Mouse (Mus musculus) MEL (cell line): ENCODE results near the gene Ccnd1. TPM values are rescaled to one million over a fixed set of nuclear protein-coding genes. Genes with fewer than 3 reads are reported as not detected.

Experiments
- DNase-seq: peaks from one replicate; pipeline ENCODE4 v3.0.0; 2011; ENCODE audit warnings: low read depth, low spot score
- H3K27ac ChIP-seq: 2 replicates; pipeline ENCODE4 v1.5.1; 2012; ENCODE audit warnings: low read depth, mild to moderate bottlenecking, control low read depth, low read length, moderate library complexity; ENCODE audit not compliant: control insufficient read depth
- H3K27me3 ChIP-seq, 2 experiments: fragments of 150-350 bp in 1 of 2; sonication (generic) in 1 of 2; 2 replicates each; pipeline ENCODE4 v1.6.1; 2012; ENCODE audit warnings: low read length in 2 of 2, mild to moderate bottlenecking in 2 of 2, improper control_type of control experiment in 1 of 2, moderate library complexity in 1 of 2; ENCODE audit not compliant: insufficient read depth in 2 of 2, control insufficient read depth in 1 of 2
- H3K36me3 ChIP-seq, 2 experiments: 2 replicates each; pipeline ENCODE4 v1.6.1; 2012 to 2014; ENCODE audit warnings: low read length in 2 of 2, improper control_type of control experiment in 1 of 2, inconsistent platforms in 1 of 2, mild to moderate bottlenecking in 1 of 2; ENCODE audit not compliant: insufficient read depth in 2 of 2, control insufficient read depth in 1 of 2
- H3K4me1 ChIP-seq, 2 experiments: fragments of 150-350 bp in 1 of 2; sonication (generic) in 1 of 2; 2 replicates each; pipeline ENCODE4 v1.6.1; 2012; ENCODE audit warnings: low read length in 2 of 2, improper control_type of control experiment in 1 of 2, mild to moderate bottlenecking in 1 of 2; ENCODE audit not compliant: insufficient read depth in 2 of 2, control insufficient read depth in 1 of 2
- H3K4me3 ChIP-seq, 2 experiments: fragments of 150-350 bp in 1 of 2; sonication (generic) in 1 of 2; 2 replicates each; pipeline ENCODE4 v1.5.1; 2012; ENCODE audit warnings: low read depth in 2 of 2, low read length in 2 of 2, mild to moderate bottlenecking in 2 of 2, moderate library complexity in 2 of 2, control low read depth in 1 of 2, improper control_type of control experiment in 1 of 2; ENCODE audit not compliant: control insufficient read depth in 1 of 2, insufficient read depth in 1 of 2
- H3K79me2 ChIP-seq: 2 replicates; pipeline ENCODE4 v1.6.1; 2012; ENCODE audit warnings: mild to moderate bottlenecking, low read length, moderate library complexity; ENCODE audit not compliant: control insufficient read depth, poor library complexity, insufficient read depth
- H3K9ac ChIP-seq: 2 replicates; pipeline ENCODE4 v1.6.1; 2012; ENCODE audit warnings: low read depth, mild to moderate bottlenecking, control low read depth, low read length, moderate library complexity; ENCODE audit not compliant: control insufficient read depth, poor library complexity, severe bottlenecking
- H3K9me3 ChIP-seq: fragments of 150-350 bp; sonication (generic); replicated peaks from 2 replicates; pipeline ENCODE4 v1.6.1; 2012; ENCODE audit warnings: mild to moderate bottlenecking, low read length, improper control_type of control experiment, moderate library complexity; ENCODE audit not compliant: insufficient read depth
- BHLHE40 ChIP-seq: IDR thresholded peaks from 2 replicates; pipeline ENCODE4 v1.6.1; 2012; ENCODE audit warnings: low read depth, mild to moderate bottlenecking, inconsistent platforms, low read length, improper control_type of control experiment, borderline replicate concordance
- CHD1 ChIP-seq: IDR thresholded peaks from 2 replicates; pipeline ENCODE4 v1.6.1; 2012; ENCODE audit warnings: low read depth, mild to moderate bottlenecking, inconsistent platforms, low read length, improper control_type of control experiment
- CHD2 ChIP-seq: IDR thresholded peaks from 2 replicates; pipeline ENCODE4 v1.6.1; 2011; ENCODE audit warnings: low read length, improper control_type of control experiment
- CTCF ChIP-seq, 3 experiments: IDR thresholded peaks in 2 of 3; conservative IDR thresholded peaks in 1 of 3; 2 replicates each; pipeline ENCODE4 v1.5.1; 2011 to 2012; ENCODE audit warnings: low read length in 3 of 3, low read depth in 2 of 3, mild to moderate bottlenecking in 2 of 3, improper control_type of control experiment in 1 of 3, inconsistent platforms in 1 of 3, mixed read lengths in 1 of 3, moderate library complexity in 1 of 3; ENCODE audit not compliant: control insufficient read depth in 1 of 3, insufficient read depth in 1 of 3, poor library complexity in 1 of 3, severe bottlenecking in 1 of 3
- ELF1 ChIP-seq: IDR thresholded peaks from 2 replicates; pipeline ENCODE4 v1.6.1; 2014; ENCODE audit warnings: low read depth, mild to moderate bottlenecking, inconsistent platforms, low read length, improper control_type of control experiment, moderate library complexity
- EP300 ChIP-seq, 2 experiments: IDR thresholded peaks; 2 replicates each; pipeline ENCODE4 v1.6.1; 2011; ENCODE audit warnings: improper control_type of control experiment in 2 of 2, low read length in 2 of 2, low read depth in 1 of 2, mild to moderate bottlenecking in 1 of 2
- GATA1 ChIP-seq: IDR thresholded peaks from 2 replicates; pipeline ENCODE4 v1.6.1; 2011; ENCODE audit warnings: low read depth, low read length, improper control_type of control experiment
- HCFC1 ChIP-seq: IDR thresholded peaks from 2 replicates; pipeline ENCODE4 v1.6.1; 2012; ENCODE audit warnings: low read depth, mild to moderate bottlenecking, inconsistent platforms, low read length, improper control_type of control experiment, moderate library complexity
- JUND ChIP-seq: IDR thresholded peaks from 2 replicates; pipeline ENCODE4 v1.6.1; 2011; ENCODE audit warnings: low read depth, mild to moderate bottlenecking, improper control_type of control experiment, low read length
- MAFK ChIP-seq: IDR thresholded peaks from 2 replicates; pipeline ENCODE4 v1.6.1; 2011; ENCODE audit warnings: low read depth, mild to moderate bottlenecking, low read length, improper control_type of control experiment, borderline replicate concordance
- MAX ChIP-seq: IDR thresholded peaks from 2 replicates; pipeline ENCODE4 v1.6.1; 2011; ENCODE audit warnings: low read length, improper control_type of control experiment
- MAZ ChIP-seq: IDR thresholded peaks from 2 replicates; pipeline ENCODE4 v1.6.1; 2012; ENCODE audit warnings: low read depth, mild to moderate bottlenecking, inconsistent platforms, low read length, improper control_type of control experiment
- MEF2A ChIP-seq: IDR thresholded peaks from 2 replicates; pipeline ENCODE4 v1.6.1; 2014; ENCODE audit warnings: low read depth, mild to moderate bottlenecking, inconsistent platforms, low read length, improper control_type of control experiment; ENCODE audit not compliant: poor library complexity, insufficient replicate concordance, severe bottlenecking; ENCODE audit errors: extremely low read depth
- MXI1 ChIP-seq: IDR thresholded peaks from 2 replicates; pipeline ENCODE4 v1.6.1; 2011; ENCODE audit warnings: mild to moderate bottlenecking, low read depth, low read length, improper control_type of control experiment
- MYB ChIP-seq: IDR thresholded peaks from 2 replicates; pipeline ENCODE4 v1.6.1; 2011; ENCODE audit warnings: mild to moderate bottlenecking, low read depth, low read length, improper control_type of control experiment
- MYC ChIP-seq: IDR thresholded peaks from 2 replicates; pipeline ENCODE4 v1.6.1; 2011; ENCODE audit warnings: low read depth, mild to moderate bottlenecking, low read length, improper control_type of control experiment, moderate library complexity
- NRF1 ChIP-seq: IDR thresholded peaks from 2 replicates; pipeline ENCODE4 v1.6.1; 2014; ENCODE audit warnings: low read depth, mild to moderate bottlenecking, inconsistent platforms, low read length, improper control_type of control experiment, moderate library complexity; ENCODE audit not compliant: poor library complexity, insufficient read depth, severe bottlenecking
- POLR2A ChIP-seq, 2 experiments: IDR thresholded peaks; 2 replicates each; pipeline ENCODE4 v1.6.1; 2011 to 2012; ENCODE audit warnings: low read length in 2 of 2, mild to moderate bottlenecking in 2 of 2, control low read depth in 1 of 2, improper control_type of control experiment in 1 of 2, low read depth in 1 of 2, moderate library complexity in 1 of 2; ENCODE audit not compliant: control insufficient read depth in 1 of 2, insufficient read depth in 1 of 2, poor library complexity in 1 of 2
- POLR2AphosphoS5 ChIP-seq: IDR thresholded peaks from 2 replicates; pipeline ENCODE4 v1.6.1; 2012; ENCODE audit warnings: low read depth, borderline replicate concordance, mild to moderate bottlenecking, inconsistent platforms, low read length, moderate library complexity, mixed read lengths
- RAD21 ChIP-seq: IDR thresholded peaks from 2 replicates; pipeline ENCODE4 v1.6.1; 2011; ENCODE audit warnings: mild to moderate bottlenecking, low read depth, low read length, improper control_type of control experiment
- TAL1 ChIP-seq: IDR thresholded peaks from 2 replicates; pipeline ENCODE4 v1.6.1; 2012; ENCODE audit warnings: mild to moderate bottlenecking, inconsistent platforms, low read length, moderate library complexity, mixed read lengths
- TBP ChIP-seq: IDR thresholded peaks from 2 replicates; pipeline ENCODE4 v1.8.0; 2011; ENCODE audit warnings: low read depth, low read length, improper control_type of control experiment
- TCF12 ChIP-seq: IDR thresholded peaks from 2 replicates; pipeline ENCODE4 v1.6.1; 2014; ENCODE audit warnings: low read depth, mild to moderate bottlenecking, inconsistent platforms, low read length, improper control_type of control experiment, moderate library complexity
- UBTF ChIP-seq: IDR thresholded peaks from 2 replicates; pipeline ENCODE4 v1.6.1; 2012; ENCODE audit warnings: low read depth, mild to moderate bottlenecking, inconsistent platforms, low read length, improper control_type of control experiment, moderate library complexity, borderline replicate concordance; ENCODE audit not compliant: insufficient read depth
- USF2 ChIP-seq, 2 experiments: IDR thresholded peaks; 2 replicates each; pipeline ENCODE4 v1.6.1; 2011 to 2012; ENCODE audit warnings: improper control_type of control experiment in 2 of 2, low read length in 2 of 2, borderline replicate concordance in 1 of 2, inconsistent platforms in 1 of 2, low read depth in 1 of 2, mild to moderate bottlenecking in 1 of 2; ENCODE audit not compliant: insufficient read depth in 1 of 2
- ZKSCAN1 ChIP-seq: IDR thresholded peaks from 2 replicates; pipeline ENCODE4 v1.6.1; 2012; ENCODE audit warnings: low read depth, mild to moderate bottlenecking, inconsistent platforms, low read length, improper control_type of control experiment, moderate library complexity
- ZNF384 ChIP-seq: IDR thresholded peaks from 2 replicates; pipeline ENCODE4 v1.6.1; 2012; ENCODE audit warnings: low read depth, mild to moderate bottlenecking, inconsistent platforms, low read length, improper control_type of control experiment
- polyA plus RNA-seq, 2 experiments: library from polyadenylated mRNA; stranded (reverse) in 1 of 2; unstranded in 1 of 2; fragments of >175 nt in 1 of 2; fragments of >200 nt in 1 of 2; gene quantifications; 2 replicates each; pipeline versions ENCODE4 v1.2.1 to v1.2.4; 2012; ENCODE audit warnings: low replicate concordance in 2 of 2, low read depth in 1 of 2; ENCODE audit not compliant: insufficient read length in 2 of 2, insufficient read depth in 1 of 2, missing spikeins in 1 of 2
- total RNA-seq: library from RNA; depleted of rRNA; stranded (reverse); fragments of 300-350 nt; gene quantifications from 2 replicates; pipeline ENCODE4 v1.2.3, GENCODE M21; 2012

Ccnd1 gene
- total and polyA plus RNA-seq, 3 experiments: 0.08 to 0.38 TPM; not detected in 1

DNA sequence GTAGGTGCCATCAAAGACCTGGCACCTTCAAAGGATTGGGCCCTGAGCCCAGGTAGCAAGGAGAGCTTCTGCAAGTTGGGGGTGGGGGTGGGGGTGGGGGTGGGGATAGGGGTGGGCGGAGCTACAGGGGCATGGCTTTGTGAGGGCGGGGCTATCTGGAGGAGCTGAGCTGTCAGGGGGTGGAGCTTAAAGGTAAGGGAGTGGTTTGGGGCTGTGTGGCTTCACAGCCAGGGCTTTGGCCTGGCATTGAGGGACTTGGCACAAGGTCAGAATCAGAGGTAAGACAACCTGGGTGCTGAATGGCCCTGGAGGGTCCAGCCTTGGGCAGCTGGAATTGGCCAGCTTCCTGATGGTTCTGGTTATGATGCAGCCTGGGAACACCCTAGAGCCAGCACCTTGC lies 32.0 kb upstream of the Ccnd1 start:
- H3K4me3 ChIP-seq: no peak overlapping the region
- no peaks in the 10 kb centered on the region for H3K27me3 ChIP-seq
- H3K79me2 ChIP-seq: no peaks in the 10 kb centered on the region
- TF ChIP-seq RAD21 (no peak), MEF2A (no peak), JUND (no peak), HCFC1 (no peak), BHLHE40 (no peak), ELF1 (no peak), TCF12 (no peak), TBP (no peak), ZKSCAN1 (no peak), ZNF384 (no peak), CHD1 (no peak), MXI1 (no peak), MYC (no peak), NRF1 (no peak), CTCF (IDR thresholded peaks at IDR 0.05 in 2 of 3, conservative IDR thresholded peaks at IDR 0.05 in 1 of 3; ENCODE audit: control insufficient read depth in 1 of 3, insufficient read depth in 1 of 3, low read depth in 2 of 3, low read length in 3 of 3, poor library complexity in 1 of 3, severe bottlenecking in 1 of 3) (no peak), EP300 (IDR thresholded peaks at IDR 0.05; ENCODE audit: low read depth in 1 of 2, low read length in 2 of 2) (no peak), MAFK (no peak)
- no peaks in the 10 kb centered on the region for H3K9me3 ChIP-seq
- H3K36me3 ChIP-seq: no peaks in the 10 kb centered on the region
- H3K9ac ChIP-seq: no peak overlapping the region
- H3K4me1 ChIP-seq: no peaks in the 10 kb centered on the region
- no peak overlapping the region for H3K27ac ChIP-seq
- DNase-seq: no peak

DNA sequence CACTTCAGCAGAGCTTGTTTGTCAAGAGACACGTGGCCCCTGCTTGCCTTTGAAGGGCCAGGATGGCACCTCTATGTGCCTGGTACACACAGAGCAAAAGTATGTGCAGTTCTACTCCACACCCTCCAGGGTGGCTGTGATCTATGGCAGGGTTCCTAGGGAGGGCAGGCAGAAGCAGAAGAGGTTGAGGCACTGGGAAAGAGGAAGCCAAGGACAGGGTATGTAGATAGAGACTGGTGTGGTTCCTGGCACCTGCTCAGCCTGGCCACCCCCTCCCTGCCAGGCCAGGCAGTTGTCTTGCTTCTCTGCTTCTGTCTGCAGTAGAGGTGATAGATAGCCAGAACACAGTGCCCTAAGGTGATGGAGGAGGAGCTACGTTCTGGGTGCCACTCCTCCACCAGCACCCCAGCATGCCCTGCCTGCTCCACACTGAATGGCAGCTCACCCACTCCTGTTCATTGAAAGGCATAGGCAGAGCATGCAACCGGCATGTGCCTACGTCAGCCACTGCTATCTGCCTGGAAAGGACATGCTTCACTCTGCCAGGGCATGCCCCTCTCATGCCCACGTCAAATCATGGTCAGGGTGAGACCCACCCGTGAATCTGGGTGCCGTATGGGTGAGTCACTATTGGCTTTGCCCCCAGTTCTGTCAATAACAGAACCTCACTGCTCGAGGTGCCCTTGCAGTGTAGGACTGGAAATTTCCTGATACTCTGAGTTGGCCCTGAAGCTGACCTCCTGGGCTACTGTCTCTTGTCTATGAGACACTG lies 31.5 kb upstream of the Ccnd1 start:
- no peak overlapping the region for H3K9ac ChIP-seq
- no peaks in the 10 kb centered on the region for H3K36me3 ChIP-seq
- peak; percentile 2 for DNase-seq
- no peaks in the 10 kb centered on the region for H3K4me1 ChIP-seq
- TF ChIP-seq CHD1 (no peak), RAD21 (no peak), MYC (no peak), MXI1 (no peak), MYB (no peak), GATA1 (no peak), ZKSCAN1 (no peak), MAZ (no peak), CHD2 (no peak), EP300 (IDR thresholded peaks at IDR 0.05; ENCODE audit: low read depth in 1 of 2, low read length in 2 of 2) (no peak), POLR2AphosphoS5 (no peak), MAX (no peak), ZNF384 (no peak), TAL1 (no peak), POLR2A (IDR thresholded peaks at IDR 0.05; ENCODE audit: control insufficient read depth in 1 of 2, insufficient read depth in 1 of 2, low read depth in 1 of 2, low read length in 2 of 2, poor library complexity in 1 of 2) (no peak), ELF1 (no peak), TCF12 (no peak), UBTF (no peak), USF2 (IDR thresholded peaks at IDR 0.05; ENCODE audit: borderline replicate concordance in 1 of 2, insufficient read depth in 1 of 2, low read depth in 1 of 2, low read length in 2 of 2) (no peak)
- no peak overlapping the region for H3K27ac ChIP-seq
- H3K4me3 ChIP-seq: no peak overlapping the region
- no peaks in the 10 kb centered on the region for H3K27me3 ChIP-seq
- H3K79me2 ChIP-seq: no peaks in the 10 kb centered on the region
- H3K9me3 ChIP-seq: no peaks in the 10 kb centered on the region
